Mouse (Mus musculus): Measurements from ENCODE around the gene Fcgbp.

DNA sequence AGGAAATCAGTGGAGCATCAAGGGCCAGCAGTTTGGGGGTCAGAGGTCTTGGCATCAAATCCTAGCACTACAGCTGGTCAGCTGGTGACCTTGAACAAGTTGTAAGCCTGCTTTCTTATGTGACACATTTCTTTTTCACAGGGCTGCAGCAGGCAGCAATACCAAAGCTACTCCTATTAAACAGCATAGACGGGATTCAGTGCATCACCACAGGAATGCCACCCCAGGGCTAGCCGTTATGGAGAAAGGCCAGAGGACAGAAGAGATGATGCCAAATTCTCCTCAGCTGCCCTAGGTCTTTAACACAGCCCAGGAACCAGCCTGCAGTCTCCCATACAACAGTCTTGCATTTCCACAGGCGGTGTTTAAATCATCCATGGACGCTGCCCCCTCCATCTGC, 26.5 kb upstream of the Fcgbp start:
- TF ChIP-seq GATA1 (IDR thresholded peaks at IDR 0.05; ENCODE audit: borderline replicate concordance, low read length), result no peak
- no peak for TF ChIP-seq FLI1 (IDR thresholded peaks at IDR 0.05; ENCODE audit: low read length)
